Mouse (Mus musculus) cerebellum, adult 9-10 months (tissue): ENCODE data around the gene Clk2.
"Not testable (repeated sequence)": the region's sequence is repeated elsewhere in the genome, so short reads cannot be mapped to it uniquely, and the experiment has no call there.

Experiments
- DNase-seq: peaks from one replicate; pipeline ENCODE4 v3.0.0; 2022

The Clk2 gene

DNA sequence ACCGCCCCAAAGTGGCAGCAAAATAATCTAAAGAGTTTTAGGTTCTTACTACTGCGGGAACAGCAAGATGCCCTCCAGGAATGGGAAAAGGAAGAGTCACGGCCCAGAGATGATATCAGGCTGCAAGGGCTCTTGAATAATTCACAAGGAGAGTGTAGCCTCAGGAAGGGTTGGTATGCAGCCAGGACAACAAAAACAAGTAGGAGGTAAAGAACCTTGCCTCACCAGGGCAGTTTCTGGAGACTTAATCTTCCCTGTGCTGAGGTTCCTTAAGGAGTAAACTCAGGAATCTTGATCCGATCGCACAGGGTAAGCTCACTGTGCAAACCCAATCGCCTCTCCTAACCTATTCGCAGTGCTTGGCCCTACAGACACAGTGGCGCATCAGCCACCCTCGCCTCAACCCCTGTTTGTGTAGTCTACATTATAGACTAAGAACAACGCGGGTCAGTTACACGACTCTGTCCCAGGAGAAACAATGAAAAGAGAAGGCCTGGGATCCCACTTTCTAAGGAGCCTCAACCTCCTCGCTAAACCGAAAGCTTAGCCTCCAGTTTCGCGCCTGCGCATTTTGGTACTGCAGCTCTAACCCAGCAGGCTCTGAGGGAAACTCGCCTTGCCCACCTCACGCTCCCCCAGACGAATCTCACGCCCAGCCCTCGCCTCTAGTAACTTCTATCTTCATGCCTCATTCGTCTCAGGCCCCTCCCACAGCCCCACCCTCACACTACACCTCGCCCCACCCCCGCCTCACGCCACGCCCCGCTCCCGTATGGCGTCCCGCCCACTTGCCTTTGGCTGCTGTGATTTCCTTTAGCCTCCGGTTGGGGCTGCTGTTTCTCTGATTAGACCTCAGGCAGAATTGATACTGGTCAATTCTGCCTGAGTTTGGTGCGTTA lies 31.6 kb downstream of the Clk2 start:
- peak; percentile 80 for DNase-seq

DNA sequence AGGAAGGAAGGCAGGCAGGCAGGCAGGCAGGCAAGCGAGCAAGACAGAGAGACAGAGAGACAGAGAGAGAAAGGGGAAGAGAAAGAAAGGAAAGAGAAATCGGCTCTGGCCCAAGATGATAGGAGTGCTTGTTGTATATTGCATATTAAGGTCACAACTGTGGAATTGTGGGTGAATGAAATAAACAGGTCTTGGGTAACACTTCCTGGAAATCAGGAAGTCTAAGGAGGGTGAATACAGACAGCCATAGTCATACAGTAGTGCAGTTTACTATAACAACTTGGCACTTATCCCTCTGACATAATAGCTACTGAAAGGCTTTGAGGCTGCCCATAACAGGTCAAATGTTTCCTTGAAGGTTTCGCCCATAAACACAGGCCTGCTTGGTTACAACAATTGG lies 35.2 kb downstream of the Clk2 start:
- no peak for DNase-seq

DNA sequence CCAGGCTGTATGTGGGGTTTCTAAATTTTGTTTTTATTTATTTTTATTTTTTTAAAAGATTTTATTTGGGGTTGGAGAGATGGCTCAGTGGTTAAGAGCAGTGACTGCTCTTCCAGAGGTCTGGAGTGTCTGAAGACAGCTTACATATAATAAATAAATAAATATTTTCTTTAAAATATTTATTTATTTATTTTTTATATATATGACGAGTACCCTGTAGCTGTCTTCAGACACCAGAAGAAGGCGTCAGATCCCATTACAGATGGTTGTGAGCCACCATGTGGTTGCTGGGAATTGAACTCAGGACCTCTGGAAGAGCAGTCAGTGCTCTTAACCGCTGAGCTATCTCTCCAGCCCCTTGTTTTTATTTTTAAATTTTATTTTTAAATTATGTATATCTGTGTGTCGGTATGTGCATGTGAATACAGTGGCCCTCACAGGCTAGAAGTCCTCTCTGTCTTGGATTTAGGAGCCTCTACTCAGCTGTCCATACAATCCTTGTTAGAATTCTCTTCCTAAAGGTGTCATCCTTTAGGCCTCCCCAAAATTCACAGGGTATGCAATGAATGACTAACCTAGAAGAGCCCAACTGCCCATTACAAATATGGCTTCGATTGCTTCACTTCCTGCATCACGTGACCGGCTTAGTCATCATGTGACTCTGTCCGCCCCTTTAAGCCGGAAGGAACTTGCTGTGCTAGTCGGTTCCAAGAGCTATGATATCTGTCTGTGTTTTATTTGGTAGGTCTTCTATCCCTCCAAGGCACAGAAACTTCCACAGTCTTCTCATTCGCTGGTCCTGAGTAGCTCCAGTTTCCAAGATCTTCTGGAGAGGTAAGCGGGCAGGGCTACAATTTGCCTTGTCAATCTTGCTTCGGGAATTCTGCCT lies 37.9 kb downstream of the Clk2 start, which contains the start of gene Gba:
Gene Gba (plus strand): TSS at position 676 of the 889 bp plus-strand sequence.
- DNase-seq: peak; percentile 90

DNA sequence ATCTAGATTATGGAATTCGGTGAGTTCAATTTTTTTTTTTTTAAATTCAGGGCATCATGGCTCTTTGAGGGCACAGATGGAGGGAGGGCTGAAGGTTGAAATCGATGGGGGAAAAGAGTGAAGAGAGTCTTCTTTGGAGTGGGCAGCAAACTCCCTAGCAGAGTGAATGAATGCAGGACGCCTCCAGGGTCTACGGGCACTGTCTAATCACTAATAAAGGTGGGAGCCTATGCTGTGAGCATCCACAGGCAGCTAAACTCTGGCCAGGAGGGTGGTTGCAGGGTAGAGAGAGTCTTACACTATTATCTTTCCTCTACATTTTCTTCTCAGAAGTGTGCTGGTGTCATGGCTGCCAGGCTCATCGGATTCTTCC lies 38.5 kb downstream of the Clk2 start:
- DNase-seq: no peak

DNA sequence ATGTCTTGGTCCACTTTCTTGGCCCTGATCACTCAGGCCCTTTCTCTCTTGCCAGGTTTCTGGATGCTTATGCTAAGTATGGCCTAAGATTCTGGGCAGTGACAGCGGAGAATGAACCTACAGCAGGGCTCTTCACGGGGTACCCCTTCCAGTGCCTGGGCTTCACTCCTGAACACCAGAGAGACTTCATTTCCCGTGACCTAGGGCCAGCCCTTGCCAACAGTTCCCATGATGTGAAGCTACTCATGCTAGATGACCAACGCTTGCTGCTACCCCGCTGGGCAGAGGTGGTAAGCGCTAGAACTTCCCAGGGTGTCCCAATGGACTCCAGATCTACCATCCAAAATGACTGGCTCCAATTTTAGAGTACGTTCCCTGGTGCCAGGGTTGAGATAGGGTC lies 41.5 kb downstream of the Clk2 start:
- DNase-seq: no peak

DNA sequence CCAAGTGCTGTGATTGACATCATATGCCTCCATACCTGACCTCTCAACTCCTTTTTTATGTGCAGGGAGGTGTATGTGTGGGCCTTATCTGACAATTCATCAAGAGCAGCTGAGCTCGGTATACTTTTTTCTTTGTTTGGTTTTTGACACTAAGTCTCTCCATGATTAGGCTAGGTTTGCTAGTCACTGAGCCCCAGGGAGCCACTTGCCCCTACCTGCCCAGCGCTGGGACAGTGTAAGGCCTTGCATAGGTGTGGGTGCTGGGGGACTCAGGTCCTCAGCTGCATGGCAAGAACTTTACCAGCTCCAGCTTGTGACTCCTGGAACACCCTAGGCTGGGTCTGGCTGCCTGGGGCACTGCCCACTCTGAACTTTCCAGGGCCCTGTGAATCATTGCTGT lies 42.1 kb downstream of the Clk2 start:
- DNase-seq: no peak

DNA sequence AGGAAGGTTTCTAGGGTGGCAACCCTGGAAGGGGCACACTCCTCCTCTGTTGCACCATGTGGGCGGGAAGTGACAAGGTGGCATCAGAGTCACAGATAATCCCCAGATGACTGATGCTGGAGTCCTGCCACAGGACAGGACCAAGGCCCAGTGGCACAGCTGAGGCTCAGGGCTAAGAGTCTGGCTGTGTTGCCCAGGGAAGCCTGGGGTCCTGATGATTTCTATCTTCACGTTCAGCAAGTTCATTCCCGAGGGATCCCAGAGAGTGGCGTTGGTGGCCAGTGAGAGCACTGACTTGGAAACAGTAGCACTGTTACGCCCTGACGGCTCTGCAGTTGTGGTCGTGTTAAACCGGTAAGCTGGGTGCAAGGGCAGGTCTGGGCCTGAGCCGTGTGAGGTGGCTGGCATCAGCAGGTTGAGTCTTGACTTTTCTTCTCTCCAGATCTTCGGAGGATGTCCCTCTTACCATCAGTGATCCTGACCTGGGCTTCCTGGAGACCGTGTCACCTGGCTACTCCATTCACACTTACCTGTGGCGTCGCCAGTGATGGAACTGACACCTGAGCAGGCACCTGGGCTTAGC lies 43.6 kb downstream of the Clk2 start:
- DNase-seq: no peak

DNA sequence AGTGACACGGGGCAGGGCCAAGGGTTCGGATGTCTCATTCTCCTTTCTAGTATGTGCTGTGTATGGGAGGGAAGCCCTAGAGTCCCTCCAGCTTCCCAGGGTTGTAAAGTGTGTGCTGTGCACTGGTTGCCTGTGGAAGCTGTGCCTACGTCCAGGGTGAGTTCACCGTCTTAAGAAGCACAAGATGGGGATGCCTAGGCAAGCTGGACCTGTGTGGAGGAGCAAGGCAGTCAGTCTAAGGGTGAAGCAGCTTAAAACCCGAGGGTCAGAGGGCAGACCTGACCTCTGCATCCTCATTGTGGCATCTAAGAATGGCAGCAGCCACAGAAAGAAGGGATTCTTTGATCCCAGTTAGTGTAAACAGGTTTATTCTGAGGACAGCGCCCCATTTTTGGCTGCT lies 44.1 kb downstream of the Clk2 start:
- no peak for DNase-seq

DNA sequence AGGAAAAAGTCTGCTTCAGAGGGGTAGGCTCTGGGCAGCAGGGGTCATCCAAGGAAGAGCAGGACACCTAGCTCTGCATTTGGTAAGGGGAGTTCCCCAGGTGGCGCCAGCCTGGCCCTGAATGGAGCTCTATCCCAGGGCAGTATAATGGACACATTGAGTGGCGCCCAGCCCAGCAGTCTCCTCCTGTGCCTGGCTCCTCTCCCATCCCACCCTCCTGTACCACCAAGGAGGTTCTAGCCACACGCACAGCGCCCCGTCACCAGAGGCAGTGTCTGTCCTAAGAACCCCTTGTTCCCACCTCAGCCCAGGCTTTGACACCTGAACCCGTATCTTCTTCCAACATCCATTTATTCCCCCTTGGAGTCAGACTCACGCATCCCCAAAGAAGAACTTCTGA lies 45.1 kb downstream of the Clk2 start:
- DNase-seq: no peak

DNA sequence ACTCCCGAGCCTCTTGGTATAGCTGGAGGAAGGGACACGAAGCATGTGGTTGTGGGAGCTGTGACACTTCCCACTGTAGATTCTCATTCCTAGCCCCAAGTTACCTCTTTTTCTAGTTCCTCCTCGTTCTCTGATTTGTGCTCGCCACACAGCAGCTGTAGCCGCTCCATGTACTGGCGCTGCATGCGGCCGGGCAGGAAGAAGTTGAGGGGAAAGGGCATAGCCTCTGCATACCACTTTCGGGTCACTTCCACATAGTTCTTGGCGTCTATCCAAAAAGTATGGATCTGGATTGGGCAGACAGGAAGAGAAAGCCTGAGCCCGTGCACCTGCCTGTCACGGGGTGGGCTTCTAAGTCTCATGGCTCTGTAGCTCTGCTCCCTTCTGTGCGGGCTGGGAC lies 45.6 kb downstream of the Clk2 start:
- DNase-seq: no peak

DNA sequence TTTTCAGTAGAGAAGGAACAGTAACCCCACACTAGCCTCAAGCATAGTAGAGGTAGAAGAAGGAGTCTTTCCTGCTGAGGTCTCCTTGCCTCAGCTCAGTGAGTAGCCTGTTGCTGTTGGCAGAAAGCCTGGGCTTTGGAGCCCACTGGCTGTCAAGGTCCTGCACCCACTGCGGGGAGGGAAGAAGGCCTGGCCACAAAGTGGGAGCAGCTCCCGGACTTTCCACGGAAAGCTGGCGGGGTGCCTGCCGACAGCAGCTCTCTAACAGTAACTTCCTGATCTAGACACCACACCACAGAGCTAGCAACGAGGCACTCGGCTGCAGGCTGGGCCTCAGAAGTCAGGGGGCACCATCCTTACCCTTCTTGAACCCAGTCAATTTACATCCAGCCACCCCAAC lies 46.1 kb downstream of the Clk2 start:
- no peak for DNase-seq

DNA sequence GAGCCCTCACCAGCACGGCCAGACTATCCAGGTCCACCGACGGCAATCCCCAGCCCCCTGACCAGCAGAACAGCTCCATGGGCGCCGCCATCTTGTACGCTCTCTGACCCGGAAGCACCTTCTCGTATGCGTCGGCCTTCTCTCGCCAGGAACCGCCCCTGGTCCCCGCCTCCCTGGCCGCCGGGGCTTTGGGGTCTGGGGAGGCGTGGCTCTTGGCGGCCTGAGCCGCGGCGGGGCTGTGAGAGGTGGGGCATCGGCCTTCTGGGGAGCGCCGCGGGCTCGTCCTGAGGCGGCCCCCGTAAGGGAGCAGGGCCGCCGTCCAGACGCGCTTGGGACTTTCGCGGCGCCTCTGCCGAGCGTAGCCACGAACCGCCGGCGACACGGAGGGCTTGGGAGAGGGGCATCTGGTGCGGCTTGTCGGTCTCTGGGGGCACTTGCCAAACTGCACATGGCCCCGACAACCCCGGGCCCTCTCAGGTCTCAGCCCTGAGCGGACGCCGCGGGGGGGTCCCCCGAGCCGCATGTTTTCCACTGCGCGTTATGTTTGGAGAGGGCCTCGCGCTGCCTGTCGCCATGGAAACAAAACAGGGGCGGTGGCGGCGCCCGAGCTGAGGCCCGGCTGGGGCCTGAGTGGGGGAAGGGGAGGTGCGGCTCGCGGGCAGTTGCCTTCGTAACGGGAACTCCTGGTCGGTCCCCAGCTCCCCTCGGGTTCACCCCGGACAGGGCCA lies 49.4 kb downstream of the Clk2 start:
- peak; percentile 86 for DNase-seq

DNA sequence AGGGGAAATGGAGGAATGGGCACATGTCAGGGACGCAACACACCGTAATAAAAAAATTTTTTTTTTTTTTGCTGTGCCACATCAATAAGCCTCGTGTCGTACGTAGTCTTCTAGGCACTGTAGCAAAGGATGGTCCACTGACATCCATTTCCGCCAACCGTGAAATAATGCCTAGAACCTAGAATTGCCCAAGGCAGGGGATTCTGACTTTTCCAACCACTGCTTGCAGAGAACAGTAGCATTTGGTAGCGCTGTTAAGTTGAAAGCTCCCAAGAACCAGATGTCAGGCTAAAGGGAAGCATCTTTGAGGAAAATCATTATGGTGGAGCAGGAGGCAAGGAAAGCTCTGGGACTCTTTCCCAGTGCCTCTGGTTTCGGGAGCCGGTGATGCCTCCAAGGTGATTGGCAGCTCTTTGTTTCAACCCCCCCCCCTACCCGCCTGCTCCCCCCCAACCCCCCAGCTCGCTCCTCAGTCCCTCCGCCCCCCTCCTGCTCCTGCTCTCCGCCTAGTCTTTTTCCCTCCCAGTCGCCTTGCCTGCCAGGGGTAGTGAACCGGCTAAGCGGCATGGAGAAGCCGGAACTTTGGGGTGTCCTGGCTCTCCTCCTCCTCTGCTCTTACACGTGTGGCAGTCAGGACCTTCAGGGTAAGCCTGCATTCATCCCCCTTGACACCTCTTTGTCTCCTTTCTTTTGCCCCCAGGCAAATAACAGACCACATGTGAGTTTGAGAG lies 50.3 kb downstream of the Clk2 start, which contains the start of gene Thbs3:
Gene Thbs3 (plus strand): TSS at position 500 of the 731 bp plus-strand sequence.
- DNase-seq: no peak

DNA sequence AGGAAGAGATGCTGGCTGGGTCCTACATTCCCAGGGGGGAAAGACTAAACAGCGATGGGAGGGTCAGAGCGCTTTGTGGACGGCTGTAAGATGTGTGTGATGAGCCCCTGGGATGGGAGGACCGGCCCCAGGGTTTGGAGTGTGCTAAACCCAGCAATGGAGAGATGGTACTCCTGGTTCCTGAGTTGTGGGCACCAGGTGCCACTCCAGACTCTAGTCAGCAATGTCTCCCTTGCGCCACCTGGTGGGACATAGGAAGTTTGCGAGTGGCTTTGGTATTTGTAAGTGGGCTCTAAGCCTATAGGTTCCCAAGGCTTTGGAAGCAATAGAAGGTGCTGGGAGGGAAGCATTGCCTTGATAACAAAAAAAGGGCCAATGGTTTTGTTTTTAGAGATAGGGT lies 51.3 kb downstream of the Clk2 start:
- peak; percentile 92 for DNase-seq

DNA sequence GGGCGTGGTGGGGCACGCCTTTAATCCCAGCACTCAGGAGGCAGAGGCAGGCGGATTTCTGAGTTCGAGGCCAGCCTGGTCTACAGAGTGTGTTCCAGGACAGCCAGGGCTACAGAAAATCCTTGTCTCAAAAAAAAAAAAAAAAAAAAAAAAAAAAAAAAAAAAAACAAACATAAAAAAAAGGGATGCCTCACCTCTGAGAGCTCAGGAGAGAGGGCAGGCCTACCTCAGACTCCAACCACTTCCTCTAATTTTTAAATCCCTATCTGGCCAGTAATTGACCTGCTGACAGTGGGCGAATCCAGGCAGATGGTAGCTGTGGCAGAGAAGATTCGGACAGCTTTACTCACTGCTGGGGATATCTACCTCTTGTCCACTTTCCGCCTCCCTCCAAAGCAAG lies 51.8 kb downstream of the Clk2 start:
- not testable (repeated sequence) for DNase-seq

DNA sequence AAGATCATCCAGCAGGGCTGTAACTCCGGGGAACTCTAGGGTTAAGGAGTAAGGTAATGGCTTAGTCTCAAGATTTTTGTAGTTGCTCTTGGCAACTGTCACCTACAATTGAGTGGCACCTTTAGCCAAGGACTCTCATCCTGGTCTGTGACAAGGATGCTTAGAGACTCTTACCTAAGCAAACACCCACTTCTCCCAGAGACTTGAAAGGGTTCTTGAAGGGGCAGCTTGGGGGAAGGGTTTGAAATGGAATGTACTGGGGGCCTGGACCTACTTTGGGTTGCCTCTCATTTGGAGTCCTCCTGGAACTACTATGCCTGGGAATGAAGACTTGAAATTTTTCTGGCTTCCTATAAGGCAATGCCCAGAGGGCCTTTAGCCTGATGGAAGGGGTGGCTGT lies 53.7 kb downstream of the Clk2 start:
- DNase-seq: no peak

DNA sequence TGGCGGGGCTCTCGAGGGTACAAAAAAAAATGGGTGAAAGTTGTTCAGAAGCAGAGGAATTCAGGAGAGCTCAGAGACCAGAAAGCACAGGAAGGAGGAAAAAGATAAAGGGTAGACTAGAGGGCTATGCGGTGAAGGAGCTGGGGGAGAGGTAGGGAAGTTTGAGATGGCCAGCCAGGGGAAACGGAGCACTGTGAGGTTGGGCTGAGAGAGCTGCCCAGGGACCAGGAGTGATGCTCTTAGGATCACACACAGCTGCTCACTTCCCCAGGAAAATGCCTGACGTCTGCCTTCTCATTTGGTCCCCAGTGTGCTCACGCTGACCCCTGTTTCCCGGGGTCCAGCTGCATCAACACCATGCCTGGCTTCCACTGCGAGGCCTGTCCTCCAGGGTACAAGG lies 55.0 kb downstream of the Clk2 start:
- DNase-seq: no peak

DNA sequence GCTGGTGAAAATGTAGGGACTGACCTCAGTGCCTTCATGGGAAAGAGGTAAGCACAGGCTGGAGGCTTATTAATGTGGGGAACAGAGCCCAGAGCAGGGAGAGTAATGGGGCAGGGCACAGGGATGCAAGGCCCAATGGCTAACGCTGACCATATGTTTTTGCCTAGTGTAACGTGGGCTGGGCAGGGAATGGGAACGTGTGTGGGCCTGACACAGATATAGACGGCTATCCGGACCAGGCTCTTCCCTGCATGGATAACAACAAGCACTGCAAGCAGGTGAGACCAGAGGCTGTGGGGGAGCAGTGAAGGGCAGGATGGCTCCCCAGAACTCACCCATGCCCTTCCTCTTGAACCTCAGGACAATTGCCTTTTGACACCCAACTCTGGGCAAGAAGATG lies 56.6 kb downstream of the Clk2 start:
- DNase-seq: no peak

DNA sequence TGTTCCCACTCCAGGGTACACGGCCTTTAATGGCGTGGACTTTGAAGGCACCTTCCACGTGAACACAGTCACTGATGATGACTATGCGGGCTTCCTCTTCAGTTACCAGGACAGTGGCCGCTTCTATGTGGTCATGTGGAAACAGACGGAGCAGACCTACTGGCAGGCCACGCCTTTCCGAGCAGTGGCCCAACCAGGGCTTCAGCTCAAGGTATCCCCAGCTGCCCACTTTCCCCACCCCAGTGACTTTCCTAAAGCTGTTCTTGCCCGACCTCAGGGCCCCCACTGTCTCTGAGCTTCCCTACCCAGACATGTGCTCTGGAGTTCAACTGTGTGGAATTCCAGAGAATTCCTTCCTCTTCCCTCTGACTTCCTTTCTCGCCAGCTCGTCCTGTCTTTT lies 60.2 kb downstream of the Clk2 start:
- no peak for DNase-seq

DNA sequence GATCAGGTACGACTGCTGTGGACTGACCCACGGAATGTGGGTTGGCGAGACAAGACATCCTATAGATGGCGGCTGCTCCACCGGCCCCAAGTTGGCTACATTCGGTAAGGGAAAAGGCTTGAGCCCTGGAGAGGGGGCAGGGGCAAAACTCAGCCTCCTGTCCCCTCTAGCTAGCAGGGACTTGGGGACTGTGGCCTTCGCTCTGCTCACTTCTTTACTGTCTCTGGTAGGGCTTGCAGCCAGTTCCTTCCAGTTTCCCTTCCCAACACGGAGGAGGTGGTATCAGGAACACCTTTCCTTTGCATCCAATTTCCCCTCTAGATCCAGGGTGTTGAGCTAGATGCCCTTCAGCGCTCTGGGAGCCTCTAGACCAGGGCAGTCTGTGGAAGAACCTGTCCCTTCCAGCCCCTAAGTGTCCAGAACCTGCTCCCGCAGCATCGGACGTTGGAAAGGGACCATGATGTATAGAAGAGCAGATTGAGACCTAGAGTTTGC lies 60.8 kb downstream of the Clk2 start:
- no peak for DNase-seq

DNA sequence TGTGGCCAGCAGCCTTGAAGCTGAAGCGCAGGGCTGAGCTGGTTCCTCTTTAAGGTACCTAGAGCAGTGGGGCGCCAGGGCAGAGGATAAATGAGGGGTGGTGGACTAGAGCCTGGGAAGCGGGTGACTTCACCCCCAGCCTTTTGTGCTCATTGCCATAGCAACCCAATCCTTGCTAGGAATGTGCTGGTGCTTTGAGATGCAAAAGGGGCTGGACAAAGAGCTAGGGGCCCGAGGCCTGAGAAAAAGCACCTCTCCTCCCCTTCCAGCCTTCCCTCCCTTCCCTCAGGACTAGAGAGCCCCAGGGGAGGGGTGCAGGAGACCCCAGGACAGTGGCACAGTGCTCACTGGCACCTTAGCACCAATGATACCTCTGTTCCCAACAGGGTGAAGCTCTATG lies 61.3 kb downstream of the Clk2 start:
- DNase-seq: no peak

DNA sequence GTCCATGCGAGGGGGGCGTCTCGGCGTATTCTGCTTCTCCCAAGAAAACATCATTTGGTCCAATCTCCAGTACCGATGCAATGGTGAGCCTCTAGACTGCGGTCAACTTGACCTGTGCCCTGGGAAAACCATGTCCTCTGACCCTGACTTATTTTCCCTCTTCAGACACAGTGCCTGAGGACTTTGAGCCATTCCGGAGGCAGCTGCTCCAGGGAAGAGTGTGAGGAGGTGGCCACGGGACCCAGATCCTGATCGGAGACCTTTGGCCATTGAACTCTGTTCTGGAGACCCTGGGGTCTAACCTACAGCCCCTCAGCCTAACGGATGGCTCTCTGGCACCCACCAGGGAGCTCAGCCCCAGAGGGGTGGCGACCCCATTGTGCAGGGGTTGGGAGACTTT lies 61.8 kb downstream of the Clk2 start:
- DNase-seq: no peak
